Mouse (Mus musculus) v-Abl transformed pro-B cells (cell line): ENCODE results near the gene Syde2.

Source experiments
- in situ Hi-C, 2 experiments: fragments of 400-800 bp; cut with MboI; formaldehyde crosslinking; loops; one replicate each; pipeline ENCODE4 v1.15.1; 2025; ENCODE audit not compliant: unreplicated experiment in 2 of 2

Gene Syde2

GRCm38 (mm10) chr3:146004347-146005051 lies 16.8 kb downstream of the Syde2 start:
- in situ Hi-C loops, result no loop called here

GRCm38 (mm10) chr3:146007872-146008271 lies 20.2 kb downstream of the Syde2 start:
- in situ Hi-C loops, result no loop called here

GRCm38 (mm10) chr3:146009859-146010645 lies 22.4 kb downstream of the Syde2 start:
- in situ Hi-C loops, result no loop called here

GRCm38 (mm10) chr3:146010751-146011150 lies 23.1 kb downstream of the Syde2 start:
- in situ Hi-C loops, result no loop called here

GRCm38 (mm10) chr3:146011544-146012218 lies 24.0 kb downstream of the Syde2 start:
- in situ Hi-C loops, result no loop called here

- in situ Hi-C loops, result no loop called here
Observed at GRCm38 (mm10) chr3:146013490-146013889, 25.8 kb downstream of the Syde2 start.

GRCm38 (mm10) chr3:146014321-146014720 lies 26.7 kb downstream of the Syde2 start:
- in situ Hi-C loops, result no loop called here

GRCm38 (mm10) chr3:146016979-146017378 lies 29.3 kb downstream of the Syde2 start:
- in situ Hi-C loops, result no loop called here

GRCm38 (mm10) chr3:146017521-146017920 lies 29.9 kb downstream of the Syde2 start:
- in situ Hi-C loops, result no loop called here

- in situ Hi-C loops, result no loop called here
Observed at GRCm38 (mm10) chr3:146022232-146022631, 34.6 kb downstream of the Syde2 start.

- in situ Hi-C loops, result no loop called here
Observed at GRCm38 (mm10) chr3:146024746-146025145, 37.1 kb downstream of the Syde2 start.

- in situ Hi-C loops, result no loop called here
Observed at GRCm38 (mm10) chr3:146025499-146025898, 37.8 kb downstream of the Syde2 start.

GRCm38 (mm10) chr3:146027116-146027515 lies 39.4 kb downstream of the Syde2 start:
- in situ Hi-C loops, result no loop called here

GRCm38 (mm10) chr3:146028406-146028805 lies 40.7 kb downstream of the Syde2 start:
- in situ Hi-C loops, result no loop called here

GRCm38 (mm10) chr3:146029234-146029633 lies 41.6 kb downstream of the Syde2 start:
- in situ Hi-C loops, result no loop called here

- in situ Hi-C loops, result no loop called here
Observed at GRCm38 (mm10) chr3:146030255-146030836, 42.7 kb downstream of the Syde2 start.

- in situ Hi-C loops, result no loop called here
Observed at GRCm38 (mm10) chr3:146032976-146033375, 45.3 kb downstream of the Syde2 start.

GRCm38 (mm10) chr3:146037906-146038305 lies 50.2 kb downstream of the Syde2 start:
- in situ Hi-C loops, result no loop called here

GRCm38 (mm10) chr3:146039132-146039903 lies 51.6 kb downstream of the Syde2 start:
- in situ Hi-C loops, result no loop called here

GRCm38 (mm10) chr3:146041382-146041781 lies 53.7 kb downstream of the Syde2 start:
- in situ Hi-C loops, result loop anchor here in 1 of 2 experiments (10.0 kb wide), 1 partner anchor 47 kb away; no protein-coding TSS in a partner anchor
